Mouse (Mus musculus): ENCODE data around the gene Ppm1h. TPM values are rescaled to one million over a fixed set of nuclear protein-coding genes. Genes with fewer than 3 reads are reported as not detected.

The Ppm1h gene
- total and polyA plus RNA-seq, 2 experiments from 2014 or later, result 31.1 to 31.7 TPM

DNA sequence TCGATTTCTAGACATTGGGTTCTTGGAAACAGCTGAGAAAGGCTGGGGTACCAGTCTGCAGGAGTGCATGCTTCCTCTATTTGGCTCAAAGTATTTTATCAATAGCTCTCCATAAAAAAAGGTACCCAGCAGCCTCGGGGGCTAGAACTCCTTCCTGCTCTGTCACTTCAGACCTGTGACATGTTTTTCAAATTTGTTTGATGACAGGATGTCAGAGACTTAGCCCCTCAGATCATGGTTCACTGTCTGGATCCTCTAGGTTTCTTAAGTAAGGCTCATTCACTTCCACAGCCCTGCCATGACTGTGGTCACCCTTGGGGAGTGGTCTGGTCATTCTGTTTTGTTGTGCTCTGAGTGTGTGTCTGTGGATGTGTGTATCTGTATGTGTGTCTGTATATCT lies 63.6 kb downstream of the Ppm1h start:
- Histone ChIP-seq H3K9ac (no peak overlapping the region), H3K4me2 (ENCODE audit: low read depth) (no peak overlapping the region), H3K4me1 (ENCODE audit: insufficient read depth) (0 out of 2 replicates have a peak, but pooled peaks cover 11% of the 10 kb centered on the region), H3K9me3 (ENCODE audit: low read length) (no peaks in the 10 kb centered on the region), H3K4me3 (ENCODE audit: low read depth, low read length) (no peak overlapping the region), H3K27me3 (ENCODE audit: insufficient read depth, low read length) (no peaks in the 10 kb centered on the region), H3K36me3 (ENCODE audit: insufficient read depth) (no peaks in the 10 kb centered on the region), H3K27ac (ENCODE audit: low read depth, low read length) (no peak overlapping the region)
- TF ChIP-seq CTCF (IDR thresholded peaks at IDR 0.05; ENCODE audit: low read depth), result no peak
- DNase-seq (no peak), ATAC-seq (no peak)
- 79% methylated on average over 2 of the region's 2 CpGs for WGBS

DNA sequence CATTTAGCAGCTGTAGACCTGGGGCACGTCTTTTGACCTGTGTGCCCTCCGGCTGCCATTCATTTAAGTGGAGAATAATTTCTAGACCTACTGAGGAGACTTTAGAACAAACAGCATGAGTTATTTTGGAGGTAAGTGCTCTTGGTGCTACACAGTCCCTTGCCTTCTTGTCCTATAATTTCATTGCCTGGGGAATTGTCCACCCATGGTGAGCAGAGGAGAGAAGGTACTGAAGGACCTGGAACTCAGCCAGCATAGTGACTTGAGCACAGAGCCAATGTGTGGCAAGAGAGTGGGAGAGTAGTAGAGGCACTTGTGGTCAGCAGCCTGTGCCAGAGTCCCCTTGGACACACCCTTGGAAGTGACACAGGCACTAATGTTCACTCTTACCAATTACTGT lies 64.8 kb downstream of the Ppm1h start:
- H3K4me2 ChIP-seq (ENCODE audit: low read depth), result no peak overlapping the region
- WGBS, result 90% methylated on average over 2 of the region's 2 CpGs
- TF ChIP-seq CTCF (IDR thresholded peaks at IDR 0.05; ENCODE audit: low read depth), result no peak
- 0 out of 2 replicates have a peak, but pooled peaks cover 11% of the 10 kb centered on the region for H3K4me1 ChIP-seq (ENCODE audit: insufficient read depth)
- DNase-seq (no peak), ATAC-seq (no peak)
- H3K9me3 ChIP-seq (ENCODE audit: low read length), result no peaks in the 10 kb centered on the region
- H3K9ac ChIP-seq, result no peak overlapping the region
- no peaks in the 10 kb centered on the region for H3K36me3 ChIP-seq (ENCODE audit: insufficient read depth)
- no peak overlapping the region for H3K27ac ChIP-seq (ENCODE audit: low read depth, low read length)
- no peaks in the 10 kb centered on the region for H3K27me3 ChIP-seq (ENCODE audit: insufficient read depth, low read length)
- no peak overlapping the region for H3K4me3 ChIP-seq (ENCODE audit: low read depth, low read length)

DNA sequence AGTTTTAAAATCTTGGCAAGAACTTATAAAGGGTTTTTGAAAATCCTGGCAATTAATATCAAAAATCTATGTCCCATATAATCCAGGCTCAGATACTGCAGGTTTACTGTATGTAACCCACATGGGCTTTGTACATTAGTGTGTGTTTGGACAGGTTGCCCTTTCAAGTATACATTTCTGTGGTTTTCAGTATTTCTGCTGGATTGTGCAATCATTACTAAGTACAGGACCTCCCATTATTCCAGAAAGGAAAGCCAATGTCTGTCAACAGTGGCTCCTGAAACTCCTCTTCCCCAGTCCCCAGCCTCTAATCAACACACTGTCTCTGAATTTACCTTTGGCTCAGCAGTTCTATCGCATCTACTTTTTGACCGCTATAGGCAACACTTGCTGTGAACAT lies 66.4 kb downstream of the Ppm1h start:
- ATAC-seq (no peak), DNase-seq (no peak)
- 0 out of 2 replicates have a peak, but pooled peaks cover 11% of the 10 kb centered on the region for H3K4me1 ChIP-seq (ENCODE audit: insufficient read depth)
- no peaks in the 10 kb centered on the region for H3K36me3 ChIP-seq (ENCODE audit: insufficient read depth)
- TF ChIP-seq CTCF (IDR thresholded peaks at IDR 0.05; ENCODE audit: low read depth), result no peak
- no peak overlapping the region for H3K27ac ChIP-seq (ENCODE audit: low read depth, low read length)
- WGBS, result 99% methylated on average over 2 of the region's 2 CpGs
- no peak overlapping the region for H3K4me3 ChIP-seq (ENCODE audit: low read depth, low read length)
- no peak overlapping the region for H3K4me2 ChIP-seq (ENCODE audit: low read depth)
- no peak overlapping the region for H3K9ac ChIP-seq
- H3K27me3 ChIP-seq (ENCODE audit: insufficient read depth, low read length), result no peaks in the 10 kb centered on the region
- no peaks in the 10 kb centered on the region for H3K9me3 ChIP-seq (ENCODE audit: low read length)

DNA sequence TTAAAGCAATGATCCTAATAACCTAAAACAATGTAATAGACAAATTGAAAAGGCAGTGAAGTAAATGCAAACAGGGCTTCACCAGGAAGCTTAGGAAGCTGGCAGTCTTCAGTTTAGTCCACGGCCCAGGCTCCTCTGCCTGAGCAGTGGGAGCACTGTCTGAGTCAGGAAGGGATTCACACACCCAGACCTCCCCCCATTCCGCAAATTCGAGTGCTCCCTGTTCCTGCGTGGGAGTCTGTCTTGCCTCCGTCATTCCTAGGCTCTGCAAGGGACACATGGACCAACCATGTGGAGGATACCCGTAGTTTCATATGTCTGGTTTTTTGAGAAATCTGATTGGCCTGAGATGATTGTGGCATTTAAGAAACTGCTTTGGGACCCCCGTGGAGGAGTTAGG lies 67.6 kb downstream of the Ppm1h start:
- WGBS, result 79% methylated on average over 7 of the region's 7 CpGs
- no peak overlapping the region for H3K4me3 ChIP-seq (ENCODE audit: low read depth, low read length)

DNA sequence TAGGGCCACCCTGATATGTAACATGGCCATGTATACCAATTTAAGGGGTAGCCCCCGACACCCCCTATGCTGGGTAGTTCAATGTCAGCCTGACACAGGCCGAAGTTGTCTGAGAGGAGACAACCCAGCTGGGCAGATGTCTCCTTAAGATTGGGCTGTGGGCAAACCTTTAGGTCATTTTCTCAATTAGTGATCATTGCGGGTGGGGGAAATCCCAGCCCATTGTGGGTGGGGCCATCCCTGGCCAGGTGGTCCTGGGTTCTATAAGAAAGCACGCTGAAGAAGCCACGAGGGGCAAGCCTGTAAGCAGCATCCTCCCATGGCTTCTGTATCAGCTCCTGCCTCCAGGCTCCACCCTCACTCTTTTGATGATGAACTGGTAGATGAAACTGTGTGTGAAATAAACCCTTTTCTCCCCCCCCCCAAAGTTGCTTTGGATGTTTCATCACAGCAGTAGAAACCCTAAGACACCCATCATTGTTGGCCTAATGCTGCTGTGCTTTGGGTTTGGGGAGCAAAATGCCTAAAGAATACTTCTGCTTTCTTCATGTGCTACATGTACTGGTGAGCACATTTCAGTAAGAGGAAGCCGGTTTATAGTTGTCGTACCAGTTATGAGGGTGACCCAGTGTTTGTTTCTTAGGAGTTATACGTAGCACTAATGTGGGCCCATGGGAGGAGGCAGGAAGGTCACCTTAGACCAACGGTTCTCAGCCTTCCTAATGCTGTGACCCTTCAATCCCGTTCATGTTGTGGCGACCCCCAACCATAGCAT lies 68.8 kb downstream of the Ppm1h start:
- DNase-seq (no peak), ATAC-seq (no peak)

More for the DNA sequence above, 67.6 kb downstream of the Ppm1h start:
- Histone ChIP-seq H3K36me3 (ENCODE audit: insufficient read depth) (no peaks in the 10 kb centered on the region), H3K27ac (ENCODE audit: low read depth, low read length) (no peak overlapping the region), H3K27me3 (ENCODE audit: insufficient read depth, low read length) (no peaks in the 10 kb centered on the region), H3K4me1 (ENCODE audit: insufficient read depth) (0 out of 2 replicates have a peak, but pooled peaks cover 9% of the 10 kb centered on the region), H3K9me3 (ENCODE audit: low read length) (no peaks in the 10 kb centered on the region), H3K4me2 (ENCODE audit: low read depth) (no peak overlapping the region), H3K9ac (no peak overlapping the region)
- DNase-seq (no peak), ATAC-seq (no peak)
- TF ChIP-seq CTCF (IDR thresholded peaks at IDR 0.05; ENCODE audit: low read depth), result no peak

DNA sequence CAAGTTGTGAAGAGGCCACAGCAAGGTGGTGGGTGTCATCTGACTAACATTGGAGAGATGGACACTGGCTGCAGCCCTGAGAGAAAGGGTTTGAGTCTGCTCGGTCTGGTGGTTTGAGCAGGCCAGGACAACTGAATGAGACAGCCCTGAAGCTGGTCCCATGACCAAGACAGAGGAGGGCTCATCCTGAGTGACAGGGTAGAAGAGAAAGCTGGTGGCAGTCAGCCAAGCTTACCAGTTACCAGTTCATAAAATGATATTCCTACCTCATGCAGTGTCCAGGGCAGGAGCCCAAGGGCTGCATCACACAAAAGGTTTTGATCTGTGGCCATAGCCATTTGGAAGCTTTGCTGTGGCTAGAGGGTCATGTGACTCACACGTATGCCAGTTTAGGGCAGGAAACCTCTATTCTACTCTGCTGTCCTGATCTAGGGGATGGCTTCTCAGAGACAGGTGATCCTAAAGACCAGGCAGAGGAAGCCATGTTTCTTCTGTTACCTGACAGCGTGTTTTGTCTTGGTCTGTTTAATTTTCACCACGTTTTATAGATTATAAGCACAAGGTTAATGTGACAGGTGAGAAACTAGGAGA lies 69.9 kb downstream of the Ppm1h start:
- WGBS, result 84% methylated on average over 4 of the region's 4 CpGs
- H3K4me3 ChIP-seq (ENCODE audit: low read depth, low read length), result no peak overlapping the region
- TF ChIP-seq CTCF (IDR thresholded peaks at IDR 0.05; ENCODE audit: low read depth), result no peak
- no peak overlapping the region for H3K9ac ChIP-seq
- ATAC-seq (no peak), DNase-seq (no peak)
- no peaks in the 10 kb centered on the region for H3K4me1 ChIP-seq (ENCODE audit: insufficient read depth)
- no peak overlapping the region for H3K27ac ChIP-seq (ENCODE audit: low read depth, low read length)
- H3K9me3 ChIP-seq (ENCODE audit: low read length), result no peaks in the 10 kb centered on the region
- no peaks in the 10 kb centered on the region for H3K27me3 ChIP-seq (ENCODE audit: insufficient read depth, low read length)
- no peaks in the 10 kb centered on the region for H3K36me3 ChIP-seq (ENCODE audit: insufficient read depth)
- no peak overlapping the region for H3K4me2 ChIP-seq (ENCODE audit: low read depth)

More for the DNA sequence above, 68.8 kb downstream of the Ppm1h start:
- Histone ChIP-seq H3K27ac (ENCODE audit: low read depth, low read length) (no peak overlapping the region), H3K4me1 (ENCODE audit: insufficient read depth) (no peaks in the 10 kb centered on the region), H3K9me3 (ENCODE audit: low read length) (no peaks in the 10 kb centered on the region), H3K9ac (no peak overlapping the region), H3K4me3 (ENCODE audit: low read depth, low read length) (no peak overlapping the region), H3K27me3 (ENCODE audit: insufficient read depth, low read length) (no peaks in the 10 kb centered on the region), H3K4me2 (ENCODE audit: low read depth) (no peak overlapping the region), H3K36me3 (ENCODE audit: insufficient read depth) (no peaks in the 10 kb centered on the region)
- TF ChIP-seq CTCF (IDR thresholded peaks at IDR 0.05; ENCODE audit: low read depth), result no peak
- 92% methylated on average over 11 of the region's 11 CpGs for WGBS

DNA sequence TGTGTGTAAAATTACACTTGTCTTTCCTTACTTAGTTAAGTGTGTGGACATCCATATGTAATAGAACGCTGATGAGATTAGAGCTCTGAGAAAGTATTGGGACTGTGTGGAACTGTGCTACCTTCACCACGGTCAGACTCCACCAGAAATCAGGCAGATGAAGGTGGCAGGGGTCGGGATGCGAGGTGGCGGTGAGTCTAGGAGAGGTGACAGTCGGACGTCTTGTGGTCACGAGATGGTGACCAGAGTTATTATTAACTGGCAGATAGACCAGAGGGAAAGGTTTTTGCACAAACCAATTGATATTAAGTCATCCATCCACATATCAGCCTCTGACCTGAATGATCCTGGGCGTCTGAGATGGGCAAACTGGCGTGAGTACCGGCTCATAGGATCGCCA lies 70.5 kb downstream of the Ppm1h start:
- peaks cover 5% of the 10 kb centered on the region; the same call in 1 of the 2 replicates for H3K4me1 ChIP-seq (ENCODE audit: insufficient read depth)

More for the DNA sequence above, 70.5 kb downstream of the Ppm1h start:
- Histone ChIP-seq H3K4me3 (ENCODE audit: low read depth, low read length) (no peak overlapping the region), H3K4me2 (ENCODE audit: low read depth) (no peak overlapping the region), H3K27me3 (ENCODE audit: insufficient read depth, low read length) (no peaks in the 10 kb centered on the region), H3K36me3 (ENCODE audit: insufficient read depth) (no peaks in the 10 kb centered on the region), H3K27ac (ENCODE audit: low read depth, low read length) (no peak overlapping the region), H3K9me3 (ENCODE audit: low read length) (no peaks in the 10 kb centered on the region), H3K9ac (no peak overlapping the region)
- WGBS, result 90% methylated on average over 12 of the region's 12 CpGs
- DNase-seq (no peak), ATAC-seq (no peak)
- TF ChIP-seq CTCF (IDR thresholded peaks at IDR 0.05; ENCODE audit: low read depth), result no peak

All from forebrain, postnatal 0 days (tissue).